Mouse (Mus musculus) right cerebral cortex, postnatal 14 days (tissue): ENCODE results near the gene Msl1.

Experiments
- DNase-seq: peaks from one replicate; pipeline ENCODE4 v3.0.0; 2022

Gene Msl1

DNA sequence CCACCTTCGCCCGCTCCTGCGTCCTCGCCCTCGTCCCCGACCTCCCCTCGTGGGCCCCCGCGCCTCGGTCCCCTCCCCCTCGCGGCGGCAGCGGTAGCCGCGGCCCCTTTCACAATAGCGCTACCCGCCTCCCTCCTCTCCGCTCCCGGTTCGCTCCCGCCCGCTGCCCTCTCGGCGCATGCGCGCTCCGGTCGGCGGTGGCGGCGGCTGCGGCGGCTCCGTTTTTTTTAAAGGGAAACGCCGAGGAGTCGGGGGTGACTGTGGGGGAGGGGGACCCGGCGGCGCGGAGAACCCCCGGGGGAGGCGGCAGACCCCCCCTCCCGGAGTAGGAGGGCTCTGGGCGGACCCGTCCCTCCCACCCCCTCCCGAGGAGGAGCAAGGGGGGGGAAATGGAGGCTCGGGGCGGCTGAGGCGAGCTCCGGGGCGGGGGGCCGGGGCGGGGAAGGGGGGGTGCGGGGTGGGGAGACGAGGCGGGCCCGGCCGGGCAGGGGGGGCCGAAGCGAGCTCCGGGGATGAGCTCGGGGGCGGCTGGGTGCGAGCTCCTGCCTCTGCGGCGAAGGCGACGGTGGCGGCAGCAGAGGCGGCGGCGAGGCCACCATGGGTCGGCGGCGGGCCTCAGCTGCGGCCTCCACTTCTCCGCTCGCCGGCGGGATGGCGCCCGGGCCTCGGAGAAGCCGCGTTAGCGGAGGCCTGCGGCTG lies at the start of gene Msl1:
Gene Msl1, plus strand, starts transcription at position 502 of the 699 bp plus-strand sequence.
- peak; percentile 88 for DNase-seq

DNA sequence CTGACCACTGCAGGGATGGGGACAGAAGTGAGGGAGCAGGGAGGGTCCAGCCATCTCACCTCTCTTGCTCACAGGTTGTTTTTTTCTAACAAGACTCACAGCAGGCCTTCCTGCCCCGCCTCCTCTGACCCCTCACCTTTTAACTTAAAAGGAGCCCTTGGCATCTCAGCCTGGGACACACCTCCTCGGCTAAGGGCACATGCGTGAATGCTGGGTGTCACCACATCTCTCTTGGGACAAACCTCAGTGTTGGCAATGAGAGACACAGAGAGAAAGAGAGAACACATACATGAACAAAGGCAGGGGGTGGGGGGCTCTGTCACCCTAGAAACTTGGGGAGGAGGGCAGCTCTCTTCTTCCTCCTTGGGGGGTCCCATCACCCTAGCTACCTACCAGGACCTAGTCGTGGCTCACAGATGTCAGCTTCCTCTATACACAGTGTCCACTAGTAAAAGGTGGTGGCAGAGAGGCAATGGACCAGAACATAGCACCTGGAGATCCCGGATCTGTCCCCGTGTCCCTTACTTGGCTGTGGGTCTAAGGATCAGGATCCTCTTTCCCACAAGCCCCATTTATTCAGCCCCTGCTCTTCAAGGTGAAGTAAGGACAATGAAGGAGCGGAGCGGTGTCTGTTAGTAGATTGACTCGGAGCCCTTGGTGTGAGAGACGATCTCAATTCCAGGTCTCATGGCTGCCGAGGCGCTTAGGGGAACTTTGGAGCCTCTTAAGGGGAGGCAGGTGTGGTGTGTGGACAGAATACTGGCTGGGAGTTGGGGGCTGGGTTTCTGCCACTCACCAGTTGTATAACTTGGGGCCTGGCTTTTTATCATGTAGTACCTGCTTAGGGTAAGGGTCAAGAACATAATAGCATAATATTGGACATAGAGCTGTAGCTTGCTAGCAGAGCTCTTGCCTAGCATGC lies 49.1 kb upstream of the Msl1 start:
- no peak for DNase-seq

DNA sequence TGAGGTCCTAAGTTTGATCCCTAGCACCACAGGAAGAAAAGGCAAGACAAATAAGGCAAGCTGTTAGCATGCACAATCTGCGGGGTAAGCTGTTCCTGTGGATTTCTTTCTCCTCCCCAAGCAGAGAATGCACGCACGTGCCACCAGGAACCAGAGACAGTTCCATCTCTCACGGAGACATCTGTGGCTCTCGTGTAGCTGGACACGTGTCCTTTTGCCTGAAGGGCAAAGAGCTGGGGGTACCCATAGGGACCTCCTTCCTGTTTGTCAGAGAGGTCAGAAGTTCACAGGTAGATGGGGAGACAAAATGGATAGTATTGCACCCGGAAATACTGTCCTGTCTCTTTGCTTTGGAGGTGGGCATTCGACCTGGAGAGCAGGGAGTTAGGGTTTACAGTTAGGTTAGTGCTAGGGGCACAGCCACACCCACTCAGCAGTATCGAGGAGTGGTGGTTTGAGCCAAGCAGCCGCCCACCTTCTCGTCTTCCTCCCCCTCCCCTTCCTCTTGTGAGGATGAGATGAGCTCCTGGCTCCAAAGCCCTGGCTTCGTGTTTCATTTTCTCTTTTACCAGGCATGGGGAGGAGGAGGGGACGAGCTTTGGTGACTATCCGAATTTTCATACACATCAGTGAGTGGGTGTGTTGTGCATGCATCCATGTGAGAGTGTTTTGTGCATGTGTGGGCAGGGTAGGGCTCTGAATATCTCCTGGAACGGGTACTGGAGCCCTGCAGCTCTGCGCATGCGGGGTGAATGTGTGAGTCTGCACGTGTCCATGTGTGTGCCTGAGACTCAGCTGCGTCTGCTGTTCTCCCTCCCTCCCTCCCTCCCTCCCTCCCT lies 48.2 kb upstream of the Msl1 start:
- peak; percentile 91 for DNase-seq

DNA sequence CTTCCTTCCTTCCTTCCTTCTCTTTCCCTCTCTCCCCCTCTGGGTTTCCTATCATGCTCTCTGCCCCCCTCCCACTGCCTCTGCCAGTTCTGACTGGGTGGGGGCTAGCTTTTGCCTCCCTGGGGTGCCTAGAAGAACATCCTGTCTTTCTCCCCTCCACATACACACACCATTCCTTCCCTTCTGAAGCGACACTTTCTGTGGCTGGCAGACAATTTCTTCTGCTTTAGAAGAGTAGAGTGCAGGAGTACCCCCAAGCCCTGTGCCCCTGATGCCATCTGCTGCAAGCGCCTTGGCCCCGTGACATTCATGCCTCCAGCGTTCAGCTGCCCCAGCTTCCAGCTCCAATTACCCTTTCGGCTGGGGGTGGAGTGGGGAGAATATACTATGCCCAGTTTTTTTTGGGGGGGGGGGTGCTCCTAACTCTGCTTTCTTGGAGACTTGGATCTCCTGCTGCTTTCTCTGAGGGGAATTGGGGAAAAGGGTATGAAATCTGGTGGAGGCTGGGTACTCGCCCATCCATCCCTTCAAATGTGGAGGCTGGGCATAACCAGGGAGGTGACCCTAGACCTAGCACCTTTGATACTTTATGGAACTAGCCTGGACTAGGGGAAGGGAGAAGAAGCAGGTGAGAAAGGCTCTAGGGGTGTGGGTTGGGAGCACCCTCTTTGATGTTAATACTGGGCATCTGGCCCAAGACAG lies 47.4 kb upstream of the Msl1 start:
- peak; percentile 28 for DNase-seq

DNA sequence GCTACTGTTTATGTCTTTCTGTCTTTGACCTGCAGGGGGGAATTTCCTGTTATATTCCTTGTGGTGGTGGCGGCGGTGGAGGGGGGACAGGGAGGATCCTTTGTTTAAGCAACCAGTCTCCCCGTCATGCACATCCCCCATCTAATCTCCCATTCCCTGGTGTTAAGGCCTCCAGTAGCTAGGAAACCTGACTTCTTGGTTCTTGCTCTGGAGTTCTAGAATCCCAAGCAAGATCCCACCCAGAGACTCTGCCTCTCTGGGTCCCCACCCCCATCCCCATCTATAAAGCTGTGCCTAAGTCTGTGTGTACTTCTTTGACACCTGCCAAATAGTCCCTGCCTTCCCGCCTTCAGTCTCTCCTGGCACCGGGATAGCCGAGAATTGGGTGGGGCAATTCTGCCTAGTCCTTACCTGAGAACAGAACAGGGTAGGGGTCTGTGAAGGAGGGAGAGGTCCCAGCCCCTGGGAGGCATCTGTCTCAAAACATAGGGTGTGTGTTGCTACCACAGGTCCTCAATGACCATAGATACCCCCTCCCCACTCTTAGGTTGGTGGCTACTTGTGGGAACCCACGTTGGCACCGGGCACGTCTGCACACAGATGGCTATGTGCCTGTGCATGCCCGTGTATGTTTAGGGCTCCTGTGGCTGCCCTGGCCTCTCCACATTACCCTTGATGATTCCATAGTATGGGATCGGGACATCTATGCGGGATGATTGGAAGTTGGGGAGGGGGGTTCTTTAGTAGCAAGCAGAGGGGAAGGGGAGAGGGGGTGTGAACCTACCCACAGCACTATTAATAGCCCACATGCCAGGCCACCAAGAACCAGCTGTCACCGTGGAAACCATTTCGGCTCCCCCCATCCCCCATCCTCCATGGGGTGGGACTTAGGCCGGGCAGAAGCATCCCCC lies 46.6 kb upstream of the Msl1 start:
- peak; percentile 49 for DNase-seq

DNA sequence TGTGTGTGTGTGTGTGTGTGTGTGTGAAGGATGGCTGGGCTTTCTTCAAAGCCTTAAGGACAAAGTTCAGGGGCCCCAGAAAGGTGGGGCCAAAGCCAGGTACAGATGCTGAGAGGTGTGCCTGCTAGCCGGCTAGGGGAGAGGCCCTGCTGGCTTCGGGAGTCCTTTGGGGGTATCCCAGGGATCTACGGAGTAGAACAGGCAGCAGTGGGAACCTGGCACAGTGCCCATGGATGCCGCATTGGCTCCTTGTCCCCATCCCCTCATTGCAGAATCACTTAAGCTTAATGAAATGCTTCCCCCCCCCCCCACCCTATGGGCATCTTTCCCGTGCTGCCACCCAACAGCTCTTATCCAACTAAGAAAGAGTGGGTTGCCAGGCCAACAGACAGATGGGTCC lies 45.6 kb upstream of the Msl1 start:
- peak; percentile 75 for DNase-seq

DNA sequence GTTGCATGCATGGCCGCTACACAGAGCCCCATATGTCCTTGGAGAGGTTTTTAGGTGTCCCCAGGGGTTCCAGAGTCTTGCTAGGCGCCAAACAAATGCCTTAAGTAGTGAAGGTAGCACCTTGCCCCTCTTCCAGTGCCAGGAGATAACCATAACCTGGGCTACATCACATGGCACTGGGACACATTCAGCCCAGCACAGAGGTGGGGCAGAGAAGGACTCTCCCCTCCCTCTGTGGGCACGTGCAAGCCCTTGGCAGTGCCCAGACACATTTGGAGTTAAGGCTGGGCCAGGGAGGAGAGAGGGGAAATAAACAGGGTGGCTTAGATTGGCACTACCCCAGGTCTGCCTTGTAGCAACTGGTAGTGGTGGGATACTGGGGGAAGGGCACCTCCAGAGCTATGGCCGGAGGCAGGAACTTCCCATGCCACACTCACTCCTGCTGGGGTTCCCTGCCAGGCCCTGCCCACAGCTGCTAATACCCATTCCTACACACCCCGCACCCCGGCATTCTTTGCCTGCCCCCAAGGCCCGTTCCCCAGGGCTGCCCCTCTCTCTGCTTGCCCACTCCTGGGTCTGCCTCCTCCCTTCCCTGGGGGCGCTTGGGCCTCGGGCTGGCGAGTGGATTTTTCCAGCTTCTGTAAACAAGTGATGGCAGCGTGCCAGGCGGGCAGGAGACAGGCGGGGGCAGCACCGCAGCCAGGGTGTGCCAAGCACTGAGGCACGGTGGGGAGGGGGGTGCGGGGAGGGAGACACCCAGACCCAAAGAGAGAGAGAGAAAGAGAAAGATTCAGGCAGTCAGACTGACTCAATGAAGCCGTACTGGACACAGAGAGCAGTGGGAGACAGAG lies 44.7 kb upstream of the Msl1 start:
- DNase-seq = peak; percentile 89

DNA sequence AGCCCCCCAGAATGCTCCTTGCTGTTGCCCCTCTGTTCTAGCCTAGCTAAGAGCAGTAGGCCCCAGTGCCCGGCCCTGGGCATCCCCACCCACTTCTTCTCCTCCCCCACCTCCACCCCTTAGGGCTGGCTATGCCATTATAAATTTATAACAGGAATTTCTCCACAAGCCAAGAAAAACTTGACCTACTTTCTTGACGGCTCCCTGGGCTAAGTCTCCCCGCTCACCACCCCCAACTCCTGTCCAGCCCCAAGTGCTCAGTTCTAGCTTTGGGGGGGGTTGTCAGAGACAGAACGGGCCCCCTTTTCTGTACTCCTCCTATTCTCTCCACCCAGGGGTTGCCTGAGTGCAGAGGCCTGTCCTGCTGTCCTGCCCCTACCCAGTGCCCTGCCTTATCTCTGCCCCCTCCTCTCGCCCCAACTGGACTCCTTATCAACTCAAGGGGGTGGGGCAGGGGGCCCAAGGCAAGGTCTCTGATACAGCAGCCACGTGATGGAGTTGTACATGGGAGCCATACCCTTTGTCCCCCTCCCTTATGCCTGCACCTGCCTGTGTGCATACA lies 44.0 kb upstream of the Msl1 start:
- DNase-seq = no peak

DNA sequence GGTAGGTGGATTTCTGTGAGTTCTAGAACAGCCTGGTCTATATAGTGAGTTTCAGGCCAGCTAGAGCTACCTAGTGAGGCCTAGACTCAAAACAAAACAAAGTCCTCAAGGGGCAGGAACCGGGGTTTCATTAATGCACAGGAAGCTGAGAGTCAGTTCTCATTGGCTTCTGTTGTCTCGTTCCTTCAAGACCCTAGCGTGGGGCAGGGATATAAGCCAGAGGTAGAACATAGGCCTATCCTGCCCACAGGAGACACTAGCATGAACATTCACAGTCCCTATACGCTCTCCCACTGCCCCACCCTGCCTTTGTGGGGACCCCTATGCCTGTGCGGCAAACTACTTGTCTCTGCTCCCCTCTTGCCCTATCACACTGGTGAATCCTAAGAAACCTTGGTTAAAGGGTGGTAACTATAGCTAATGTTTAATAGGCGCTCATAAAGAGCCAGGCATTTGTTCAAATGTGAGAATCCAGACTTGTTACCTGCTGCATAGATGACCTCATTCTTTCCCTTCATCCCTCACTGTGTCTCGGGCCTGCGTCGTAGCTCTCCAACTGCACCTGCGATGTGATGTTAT lies 42.7 kb upstream of the Msl1 start:
- DNase-seq = no peak

DNA sequence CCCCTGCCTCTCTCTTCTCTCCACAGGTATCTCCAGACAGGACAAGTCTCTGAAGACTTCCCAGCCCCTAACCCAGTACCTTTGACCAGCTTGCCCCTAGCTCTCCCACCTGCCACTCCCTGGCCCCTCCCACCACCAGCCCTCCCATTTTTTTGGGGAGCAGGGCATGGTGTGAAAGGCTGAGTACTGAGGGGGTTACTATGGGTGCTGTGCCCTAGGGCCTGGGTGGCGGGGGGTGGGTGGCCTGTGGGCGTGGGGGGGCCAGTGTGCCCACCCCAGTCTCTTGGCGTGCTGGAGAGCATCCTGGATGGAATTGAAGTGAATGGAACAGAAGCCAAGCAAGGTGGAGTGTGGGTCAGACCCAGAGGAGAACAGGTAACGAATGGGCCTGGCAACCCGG lies 42.1 kb upstream of the Msl1 start:
- no peak for DNase-seq

DNA sequence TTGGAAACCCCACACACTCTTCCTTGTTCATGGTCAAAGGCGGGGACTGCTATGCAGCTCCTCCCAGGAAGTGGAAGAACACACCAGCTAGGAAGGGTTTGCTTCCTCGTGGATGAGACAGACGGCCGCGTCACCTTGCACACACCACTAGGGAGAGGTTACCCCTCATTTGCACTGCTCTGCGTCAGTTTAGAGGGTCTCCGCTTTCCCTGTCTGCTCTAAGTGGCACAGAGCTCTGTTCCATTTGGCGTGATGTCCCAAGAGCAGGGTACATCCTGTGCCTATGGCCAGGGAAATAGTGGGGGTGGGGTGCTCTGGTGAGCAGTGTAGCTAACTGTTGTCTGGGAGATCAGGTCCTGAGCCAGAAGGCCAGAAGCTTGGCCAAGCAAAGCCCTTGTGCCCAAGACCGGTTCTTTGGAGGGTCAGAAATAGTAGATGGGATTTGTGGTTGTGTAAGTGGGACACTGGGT lies 41.1 kb upstream of the Msl1 start:
- DNase-seq = no peak

DNA sequence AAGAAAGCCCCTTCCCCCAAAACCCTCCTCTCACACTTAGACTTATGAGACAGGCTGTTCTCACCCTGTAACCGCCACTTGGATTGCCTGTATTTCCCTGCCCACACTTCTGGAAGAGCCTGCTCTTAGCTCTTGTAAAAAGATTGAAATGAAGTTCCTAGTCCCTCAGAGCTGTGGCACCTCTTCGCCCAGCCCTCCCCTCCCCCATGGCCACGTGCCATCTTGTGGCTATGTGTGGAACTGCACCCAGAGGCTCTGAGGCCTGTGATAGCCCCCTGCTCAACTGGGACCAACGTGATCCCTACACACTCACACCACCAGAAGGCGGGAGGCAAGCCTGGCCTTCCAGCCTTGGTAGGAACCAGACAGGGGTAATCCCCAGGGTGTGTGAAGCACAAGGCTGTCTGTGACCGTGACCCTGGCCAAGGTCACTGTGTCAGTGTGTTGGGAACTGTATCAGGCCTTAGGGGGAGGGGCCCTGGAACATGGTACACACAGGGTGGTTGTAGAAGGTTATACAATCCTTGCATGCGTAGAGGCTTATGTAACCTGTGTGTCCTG lies 40.6 kb upstream of the Msl1 start:
- DNase-seq = peak; percentile 74

DNA sequence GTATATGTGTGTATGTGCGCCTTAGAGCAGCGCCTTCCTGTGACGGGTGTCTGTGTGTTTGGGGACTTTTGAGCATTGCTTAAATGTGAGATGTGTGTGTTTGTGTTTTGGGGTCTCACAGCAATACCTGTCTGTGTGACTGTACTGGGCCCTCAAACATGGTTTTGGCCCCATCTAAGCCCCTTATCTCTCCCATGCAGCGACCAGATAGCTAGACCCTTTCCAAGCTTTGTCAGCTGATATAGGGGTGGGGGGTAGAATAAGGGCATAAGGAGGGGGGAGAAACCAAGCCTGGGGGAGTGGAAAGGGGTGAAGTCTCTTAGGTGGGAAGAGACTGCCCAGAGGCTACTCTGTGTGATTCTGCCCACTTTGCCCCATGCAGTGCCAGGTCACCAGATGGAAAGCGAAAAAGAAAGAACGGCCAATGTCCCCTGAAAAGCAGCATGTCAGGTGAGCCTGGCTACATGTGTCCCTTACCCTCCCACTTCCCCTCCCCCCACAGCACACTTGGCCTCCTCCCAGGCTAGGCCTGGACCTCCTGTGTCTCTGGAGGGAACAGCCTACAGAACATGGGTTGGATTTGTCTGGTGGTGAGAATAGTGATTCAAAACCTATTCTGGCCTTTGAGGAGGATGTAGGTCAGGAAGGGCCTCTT lies 39.5 kb upstream of the Msl1 start:
- no peak for DNase-seq

DNA sequence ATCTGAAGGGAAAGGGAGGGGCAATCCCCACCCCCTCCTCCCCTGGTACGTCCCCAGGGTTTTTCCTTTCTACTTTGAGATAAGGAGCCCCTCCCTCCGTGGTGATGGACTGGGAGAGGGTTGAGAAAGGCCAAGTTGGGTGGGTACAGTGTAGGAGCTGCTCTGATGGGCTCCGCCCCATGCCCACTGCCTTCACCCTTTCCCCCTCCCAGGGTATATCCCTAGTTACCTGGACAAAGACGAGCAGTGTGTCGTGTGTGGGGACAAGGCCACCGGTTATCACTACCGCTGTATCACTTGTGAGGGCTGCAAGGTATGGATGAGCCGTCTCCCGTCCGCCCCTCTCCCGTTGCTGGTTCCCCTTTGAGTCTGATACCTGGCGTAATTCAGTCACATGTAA lies 38.6 kb upstream of the Msl1 start:
- no peak for DNase-seq

DNA sequence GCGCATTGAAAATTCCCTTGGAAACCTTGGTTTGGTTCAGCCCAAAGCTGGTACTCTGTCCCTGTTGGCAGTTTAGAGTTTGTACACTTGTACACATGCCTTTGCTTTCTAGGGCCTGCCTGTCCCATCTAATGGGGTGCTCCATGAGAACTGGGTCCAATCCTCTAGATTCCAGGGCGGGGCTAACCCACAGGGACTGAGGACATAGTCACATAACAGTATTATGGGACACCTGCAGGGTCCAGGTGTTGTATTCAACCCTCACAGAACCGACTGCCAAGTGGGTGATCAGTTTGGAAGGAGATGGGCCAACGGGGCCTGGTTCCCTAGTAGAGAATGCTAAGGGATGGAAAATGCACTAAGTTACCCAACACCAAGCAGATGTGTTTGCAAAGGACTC lies 33.4 kb upstream of the Msl1 start:
- DNase-seq = no peak

DNA sequence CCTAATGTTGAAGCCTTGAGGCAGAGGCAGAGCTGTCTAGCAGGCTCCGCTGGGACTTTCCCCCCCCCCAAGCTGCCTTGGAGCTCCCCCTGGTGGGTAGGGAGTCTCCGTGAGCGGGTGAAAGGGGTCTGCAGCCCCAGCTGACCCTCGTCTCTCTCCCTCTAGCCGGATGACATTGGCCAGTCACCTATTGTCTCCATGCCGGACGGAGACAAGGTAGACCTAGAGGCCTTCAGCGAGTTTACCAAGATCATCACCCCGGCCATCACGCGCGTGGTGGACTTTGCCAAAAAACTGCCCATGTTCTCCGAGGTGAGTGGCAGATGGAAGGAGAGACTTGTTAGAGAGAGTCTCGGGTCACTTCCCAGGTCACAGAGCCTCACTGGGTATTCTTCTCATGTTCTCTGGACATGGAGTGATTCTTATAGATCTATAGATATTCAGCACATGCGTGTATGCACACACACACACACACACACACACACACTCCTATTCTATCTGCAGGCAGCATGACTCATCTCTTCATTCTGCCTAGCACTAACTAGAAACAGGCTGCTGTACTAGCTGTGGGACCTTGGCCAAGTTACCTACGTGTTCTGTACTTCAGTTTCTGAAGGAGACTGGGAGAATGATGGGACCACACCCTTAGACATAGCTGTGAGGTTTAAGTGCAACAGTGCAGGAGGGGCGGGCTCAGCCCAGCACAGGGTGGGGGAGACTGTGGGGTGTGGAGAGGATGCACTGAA lies 32.4 kb upstream of the Msl1 start:
- peak; percentile 22 for DNase-seq

DNA sequence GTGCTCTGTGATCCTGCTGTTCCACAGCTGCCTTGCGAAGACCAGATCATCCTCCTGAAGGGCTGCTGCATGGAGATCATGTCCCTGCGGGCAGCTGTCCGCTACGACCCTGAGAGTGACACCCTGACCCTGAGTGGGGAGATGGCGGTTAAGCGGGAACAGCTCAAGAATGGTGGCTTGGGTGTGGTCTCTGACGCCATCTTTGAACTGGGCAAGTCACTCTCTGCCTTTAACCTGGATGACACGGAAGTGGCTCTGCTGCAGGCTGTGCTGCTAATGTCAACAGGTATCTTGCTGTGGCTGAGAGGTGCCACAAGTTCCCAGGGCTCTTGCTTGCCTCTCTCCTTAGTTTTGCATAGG lies 31.8 kb upstream of the Msl1 start:
- DNase-seq = no peak

DNA sequence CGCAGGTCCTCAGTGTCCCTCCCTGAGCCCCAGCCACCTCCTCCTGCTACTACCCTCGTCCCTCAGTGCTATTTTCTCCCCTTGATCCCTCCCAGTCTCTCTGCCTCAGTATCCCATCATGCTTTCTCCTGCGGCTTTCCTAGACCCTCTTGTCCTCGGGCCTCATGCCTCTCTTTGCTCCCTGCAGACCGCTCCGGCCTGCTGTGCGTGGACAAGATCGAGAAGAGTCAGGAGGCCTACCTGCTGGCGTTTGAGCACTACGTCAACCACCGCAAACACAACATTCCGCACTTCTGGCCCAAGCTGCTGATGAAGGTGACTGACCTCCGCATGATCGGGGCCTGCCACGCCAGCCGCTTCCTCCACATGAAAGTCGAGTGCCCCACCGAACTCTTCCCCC lies 31.2 kb upstream of the Msl1 start:
- no peak for DNase-seq
